Mouse (Mus musculus) forebrain, embryonic 15.5 days (tissue): Measurements from ENCODE around the gene Atxn10. TPM values are rescaled to one million over a fixed set of nuclear protein-coding genes. Genes with fewer than 3 reads are reported as not detected.
A peak's percentile ranks its signal among the peaks of the same experiment; 100 is the strongest.

ENCODE experiments used
- ATAC-seq: fragments of 200-750 bp; cut with Nextera tagmentation; replicated peaks from 2 replicates; pipeline ENCODE4 v1.8.0; 2017; ENCODE audit warnings: mild to moderate bottlenecking, moderate TSS enrichment, moderate library complexity
- H3K27ac ChIP-seq: fragments of 300-500 bp; sonication (generic); replicated peaks from 2 replicates; pipeline ENCODE4 v1.5.1; 2015; ENCODE audit warnings: mild to moderate bottlenecking, inconsistent platforms
- H3K27me3 ChIP-seq: fragments of 300-500 bp; sonication (generic); 2 replicates; pipeline ENCODE4 v1.6.1; 2015; ENCODE audit warnings: inconsistent platforms
- H3K36me3 ChIP-seq: fragments of 300-500 bp; sonication (generic); 2 replicates; pipeline ENCODE4 v1.6.1; 2015; ENCODE audit warnings: mild to moderate bottlenecking, inconsistent platforms
- H3K4me1 ChIP-seq: fragments of 300-500 bp; sonication (generic); 2 replicates; pipeline ENCODE4 v1.6.1; 2015; ENCODE audit warnings: inconsistent platforms
- H3K4me2 ChIP-seq: fragments of 300-500 bp; sonication (generic); replicated peaks from 2 replicates; pipeline ENCODE4 v1.6.1; 2015; ENCODE audit warnings: mild to moderate bottlenecking, inconsistent platforms
- H3K4me3 ChIP-seq: fragments of 300-500 bp; sonication (generic); 2 replicates; pipeline ENCODE4 v1.5.1; 2015; ENCODE audit warnings: mild to moderate bottlenecking, inconsistent platforms
- H3K9ac ChIP-seq: fragments of 300-500 bp; sonication (generic); replicated peaks from 2 replicates; pipeline ENCODE4 v1.6.1; 2015; ENCODE audit warnings: mild to moderate bottlenecking, inconsistent platforms
- H3K9me3 ChIP-seq: fragments of 300-500 bp; sonication (generic); 2 replicates; pipeline ENCODE4 v1.6.1; 2016; ENCODE audit warnings: inconsistent platforms
- WGBS: fragments of 180-500 bp; shearing (Covaris S2); methylation state at CpG from one replicate; pipeline ENCODE4 v1.1.7; 2015; ENCODE audit warnings: mixed read lengths; 5-methylcytosine and 5-hydroxymethylcytosine counted together
- polyA plus RNA-seq: library from polyadenylated mRNA; unstranded; fragments of >200 nt; fragmentation: Nextera tagmentation; extraction: Ambion mirVana; gene quantifications from 2 replicates; pipeline ENCODE4 v1.2.1, GENCODE M21; 2015

The Atxn10 gene
- 517 and 526 TPM in 2 replicates for polyA plus RNA-seq

DNA sequence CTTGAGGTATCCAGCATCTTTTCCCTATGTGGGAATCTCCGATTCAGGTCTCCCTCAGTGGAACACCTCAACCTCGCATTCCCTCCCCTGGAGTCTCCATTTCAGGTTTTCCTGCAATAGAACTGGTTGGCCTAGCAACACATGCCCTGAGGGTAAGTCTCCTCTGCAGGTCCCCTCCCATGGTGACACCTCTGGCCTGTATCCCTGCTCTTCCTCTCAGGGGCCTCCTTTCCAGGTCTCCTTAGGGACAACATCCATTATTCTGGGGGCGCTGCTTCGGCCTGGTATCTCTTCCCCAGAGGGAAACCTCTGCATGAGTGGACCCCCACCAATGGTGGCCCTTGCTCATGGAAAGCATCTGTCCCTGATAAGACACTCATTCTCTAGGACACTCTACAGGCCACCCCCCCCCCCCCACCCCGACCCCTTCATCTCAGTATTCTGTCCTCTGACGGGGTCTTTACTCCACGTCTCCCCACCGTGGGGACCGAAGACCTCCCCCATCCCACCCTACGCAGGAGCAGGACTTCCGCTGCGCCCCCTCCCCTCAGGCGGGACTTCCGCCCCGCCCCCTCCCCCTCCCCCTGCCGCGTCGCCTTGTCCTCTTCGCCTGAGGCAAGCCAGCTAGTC is at the start of gene Atxn10:
Gene Atxn10 (plus strand): TSS at position 575 of the 630 bp plus-strand sequence.
- no peak for ATAC-seq
- peak within 1 kb of the TSS; percentile 98 for H3K9ac ChIP-seq
- H3K4me1 ChIP-seq = peaks cover 30% of the 10 kb centered on the region
- no peaks in the 10 kb centered on the region for H3K9me3 ChIP-seq
- H3K27ac ChIP-seq = peak within 1 kb of the TSS; percentile 99
- WGBS = 7% methylated on average over 17 of the region's 19 CpGs
- H3K4me3 ChIP-seq = peak within 1 kb of the TSS; percentile 76
- H3K27me3 ChIP-seq = no peaks in the 10 kb centered on the region
- peak within 1 kb of the TSS; percentile 73 for H3K4me2 ChIP-seq
- no peaks in the 10 kb centered on the region for H3K36me3 ChIP-seq

DNA sequence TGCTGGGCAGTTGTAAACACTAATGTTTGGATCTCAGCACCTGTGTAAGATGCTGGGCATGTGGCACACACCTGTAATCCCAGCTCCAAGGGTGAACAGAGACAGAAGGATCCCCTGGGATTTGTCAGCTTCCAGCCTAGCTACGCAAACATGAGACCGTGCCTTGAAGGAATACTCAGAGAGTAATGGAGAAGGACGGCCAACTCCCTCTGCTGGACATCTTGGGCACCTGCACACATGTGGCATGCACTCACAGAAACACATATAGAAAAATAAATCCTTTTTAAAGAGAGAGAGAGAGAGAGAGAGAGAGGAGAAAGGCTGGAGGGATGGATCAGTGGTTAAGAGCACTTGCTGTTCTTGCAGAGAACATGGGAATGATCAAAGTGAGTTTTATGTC is 41.4 kb upstream of the Atxn10 start:
- H3K4me3 ChIP-seq = no peak overlapping the region
- no peaks in the 10 kb centered on the region for H3K27me3 ChIP-seq
- no peaks in the 10 kb centered on the region for H3K36me3 ChIP-seq
- WGBS = 88% methylated on average over 3 of the region's 3 CpGs
- H3K27ac ChIP-seq = no peak overlapping the region
- no peak for ATAC-seq
- no peak overlapping the region for H3K9ac ChIP-seq
- no peak overlapping the region for H3K4me2 ChIP-seq
- peaks cover 21% of the 10 kb centered on the region for H3K4me1 ChIP-seq
- H3K9me3 ChIP-seq = no peaks in the 10 kb centered on the region

DNA sequence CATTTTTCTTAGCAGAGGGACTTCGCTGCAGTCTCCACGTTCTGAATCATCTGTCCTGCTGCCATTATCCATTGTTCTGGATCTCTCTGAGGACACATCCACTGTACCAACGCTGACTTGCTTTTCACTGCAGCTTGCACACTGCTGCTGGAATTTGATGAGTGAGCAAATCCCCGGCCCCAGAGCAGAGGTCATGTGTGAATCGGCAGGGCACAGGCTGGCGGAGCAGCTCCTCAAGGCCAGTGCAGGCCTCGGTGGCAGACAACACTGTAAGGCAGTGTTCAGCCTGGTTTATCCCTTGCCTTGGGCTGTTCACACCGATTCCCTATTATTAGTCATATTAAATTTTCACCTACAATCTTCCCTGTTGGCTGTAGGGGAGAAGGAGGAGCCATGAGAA is 40.5 kb upstream of the Atxn10 start:
- ATAC-seq = no peak
- Histone ChIP-seq H3K4me1 (peaks cover 21% of the 10 kb centered on the region), H3K27me3 (no peaks in the 10 kb centered on the region)

DNA sequence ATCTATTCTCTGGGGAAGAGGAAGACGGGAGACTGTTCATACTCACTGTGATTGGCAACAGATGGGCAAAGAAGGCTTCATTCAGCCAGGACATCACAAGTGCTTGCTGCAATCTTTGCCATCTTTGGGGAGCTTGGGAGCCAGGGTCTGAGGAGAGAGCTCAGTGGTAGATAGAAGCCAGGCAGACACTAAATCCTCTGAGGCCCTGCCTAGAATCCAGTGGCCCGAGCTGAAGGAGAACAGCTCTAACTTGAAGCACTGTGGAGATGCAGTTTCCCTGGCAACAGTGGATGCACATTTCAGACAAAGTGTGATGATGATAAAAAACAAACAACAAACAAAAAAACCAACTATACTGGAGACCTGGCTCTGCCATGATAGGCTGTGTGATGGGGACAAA is 40.1 kb upstream of the Atxn10 start:
- peak overlapping the region; percentile 62 for H3K27ac ChIP-seq
- no peak for ATAC-seq
- peaks cover 21% of the 10 kb centered on the region for H3K4me1 ChIP-seq
- H3K4me3 ChIP-seq = no peak overlapping the region
- 40% methylated on average over 2 of the region's 2 CpGs for WGBS
- H3K9ac ChIP-seq = no peak overlapping the region
- H3K4me2 ChIP-seq = no peak overlapping the region
- H3K27me3 ChIP-seq = no peaks in the 10 kb centered on the region
- no peaks in the 10 kb centered on the region for H3K9me3 ChIP-seq
- no peaks in the 10 kb centered on the region for H3K36me3 ChIP-seq

More for the DNA sequence above, 40.5 kb upstream of the Atxn10 start:
- Histone ChIP-seq H3K36me3 (no peaks in the 10 kb centered on the region), H3K27ac (peak overlapping the region; percentile 62), H3K4me2 (no peak overlapping the region), H3K4me3 (no peak overlapping the region), H3K9ac (no peak overlapping the region), H3K9me3 (no peaks in the 10 kb centered on the region)
- WGBS = 73% methylated on average over 8 of the region's 8 CpGs

DNA sequence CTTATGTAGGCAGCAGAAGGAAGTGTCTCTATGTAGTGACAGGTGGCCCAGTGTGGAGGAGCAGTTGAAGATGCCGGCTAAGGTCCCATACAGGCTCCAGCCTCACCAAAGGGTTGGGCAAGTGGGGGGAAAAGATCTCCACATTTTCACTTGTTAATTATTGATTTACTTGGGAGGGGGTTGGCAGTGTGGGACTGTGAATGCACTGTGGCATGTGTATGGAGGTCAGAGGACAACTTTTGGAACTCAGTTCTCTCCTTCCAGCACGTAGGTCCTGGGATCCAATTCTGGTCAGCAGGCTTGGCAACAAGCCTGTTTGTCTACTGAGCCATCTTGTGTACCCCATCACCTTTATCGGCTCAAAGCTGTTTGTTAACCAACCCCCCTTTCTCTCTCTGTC is 39.5 kb upstream of the Atxn10 start:
- Histone ChIP-seq H3K27me3 (no peaks in the 10 kb centered on the region), H3K27ac (no peak overlapping the region), H3K36me3 (no peaks in the 10 kb centered on the region), H3K9ac (no peak overlapping the region), H3K4me2 (no peak overlapping the region), H3K4me1 (peaks cover 21% of the 10 kb centered on the region), H3K9me3 (no peaks in the 10 kb centered on the region), H3K4me3 (no peak overlapping the region)
- 68% methylated on average over 3 of the region's 3 CpGs for WGBS
- ATAC-seq = no peak

DNA sequence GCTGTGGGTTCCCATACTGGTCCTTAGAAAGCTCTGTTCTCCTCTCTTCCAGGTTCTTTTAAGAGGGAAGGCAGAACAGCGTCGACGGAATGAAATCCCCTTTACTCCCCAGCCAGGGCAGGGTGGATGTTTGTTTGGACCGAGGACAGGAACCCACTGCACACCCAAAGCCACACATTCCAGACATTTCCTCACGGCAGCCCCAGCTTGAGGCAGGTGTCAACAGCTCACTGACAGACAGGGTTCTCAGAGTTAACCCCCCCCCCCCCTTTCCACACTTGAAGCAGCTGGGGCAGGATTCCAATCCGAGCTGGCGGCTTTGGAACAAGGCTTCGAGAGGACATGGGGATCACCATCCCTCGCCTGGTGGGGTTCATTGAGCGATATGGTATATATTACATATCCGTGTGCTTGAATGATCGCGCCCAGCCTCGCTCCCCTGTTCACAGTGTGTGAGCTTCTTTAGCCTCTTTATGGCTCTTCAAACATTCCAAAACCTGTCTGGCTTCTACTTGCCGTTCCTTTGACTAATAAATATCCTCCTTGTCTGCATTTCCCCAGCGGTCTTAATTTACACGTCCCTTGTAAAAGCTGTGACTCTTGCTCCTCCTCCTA is 37.8 kb upstream of the Atxn10 start:
- WGBS = 56% methylated on average over 17 of the region's 17 CpGs

DNA sequence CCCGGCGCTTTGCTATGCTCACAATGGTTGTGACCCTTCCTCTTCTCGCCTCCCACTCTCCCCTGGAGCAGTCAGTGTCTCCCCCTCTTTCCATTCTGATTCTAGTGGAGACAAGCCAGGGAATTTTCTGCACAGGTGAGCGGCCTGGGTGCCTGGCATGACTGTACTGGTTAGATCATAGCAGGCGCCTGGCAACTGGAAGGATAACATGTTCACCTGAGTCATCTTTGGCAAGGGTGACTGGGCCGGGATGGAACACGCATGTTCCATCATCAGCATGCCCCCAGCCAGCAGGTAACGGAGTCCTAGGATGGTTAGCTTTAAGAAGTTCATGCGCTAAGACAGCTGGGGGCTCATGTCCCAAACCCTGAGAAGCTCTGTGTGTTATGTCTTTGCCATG is 37.1 kb upstream of the Atxn10 start:
- Histone ChIP-seq H3K4me3 (no peak overlapping the region), H3K4me1 (peaks cover 21% of the 10 kb centered on the region), H3K9ac (no peak overlapping the region), H3K27me3 (no peaks in the 10 kb centered on the region), H3K4me2 (no peak overlapping the region), H3K9me3 (no peaks in the 10 kb centered on the region), H3K27ac (no peak overlapping the region), H3K36me3 (no peaks in the 10 kb centered on the region)
- no peak for ATAC-seq
- WGBS = 91% methylated on average over 9 of the region's 9 CpGs

More for the DNA sequence above, 37.8 kb upstream of the Atxn10 start:
- Histone ChIP-seq H3K4me2 (no peak overlapping the region), H3K9me3 (no peaks in the 10 kb centered on the region), H3K4me1 (peaks cover 21% of the 10 kb centered on the region), H3K27me3 (no peaks in the 10 kb centered on the region), H3K4me3 (no peak overlapping the region), H3K27ac (no peak overlapping the region), H3K9ac (no peak overlapping the region), H3K36me3 (no peaks in the 10 kb centered on the region)
- no peak for ATAC-seq

DNA sequence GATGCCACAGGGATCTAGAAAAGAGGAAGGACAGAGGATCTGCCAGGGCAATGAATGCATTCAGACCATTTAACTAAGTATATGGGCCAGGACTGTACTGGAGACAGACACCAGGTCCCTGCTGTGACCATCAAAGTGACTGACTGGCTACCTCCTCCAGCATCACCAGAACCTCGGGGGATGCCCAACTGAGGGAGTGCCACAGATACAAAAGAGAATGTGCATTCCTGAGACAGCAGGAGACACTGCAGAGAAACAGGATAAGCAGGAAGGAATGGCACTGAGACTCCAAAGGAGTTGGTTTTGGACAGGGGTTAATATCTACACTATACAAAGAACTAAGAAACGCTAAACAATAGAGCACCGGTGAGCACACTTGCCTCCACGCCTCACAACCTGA is 32.8 kb upstream of the Atxn10 start:
- H3K27me3 ChIP-seq = no peaks in the 10 kb centered on the region
- H3K9me3 ChIP-seq = no peaks in the 10 kb centered on the region
- H3K27ac ChIP-seq = no peak overlapping the region
- peaks cover 3% of the 10 kb centered on the region for H3K4me1 ChIP-seq
- WGBS = 62% methylated on average over 4 of the region's 4 CpGs
- H3K36me3 ChIP-seq = no peaks in the 10 kb centered on the region
- H3K4me2 ChIP-seq = no peak overlapping the region
- H3K4me3 ChIP-seq = no peak overlapping the region
- H3K9ac ChIP-seq = no peak overlapping the region
- no peak for ATAC-seq

DNA sequence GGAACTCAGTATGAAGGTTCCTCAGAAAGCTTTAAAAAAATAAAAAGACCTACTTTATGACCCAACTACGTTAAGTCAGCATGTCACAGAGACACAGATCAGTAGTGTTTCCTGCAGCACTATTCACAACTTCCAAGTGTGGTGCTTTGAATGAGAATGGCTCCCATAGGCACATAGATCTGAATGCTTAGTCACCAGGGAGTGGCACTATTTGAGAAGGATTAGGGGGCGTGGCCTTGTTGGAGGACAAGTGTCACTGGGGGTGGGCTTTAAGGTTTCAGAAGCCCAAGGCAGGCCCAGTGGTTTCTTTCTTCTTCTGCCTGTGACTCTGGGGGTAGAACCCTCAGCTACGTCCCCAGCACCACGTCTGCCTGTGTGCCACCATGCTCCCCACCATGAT is 32.1 kb upstream of the Atxn10 start:
- H3K4me1 ChIP-seq = no peaks in the 10 kb centered on the region
- H3K9me3 ChIP-seq = no peaks in the 10 kb centered on the region
- no peak overlapping the region for H3K9ac ChIP-seq
- no peak overlapping the region for H3K27ac ChIP-seq
- ATAC-seq = no peak
- H3K36me3 ChIP-seq = no peaks in the 10 kb centered on the region
- WGBS = 90% methylated on average over 4 of the region's 4 CpGs
- no peaks in the 10 kb centered on the region for H3K27me3 ChIP-seq
- no peak overlapping the region for H3K4me3 ChIP-seq
- no peak overlapping the region for H3K4me2 ChIP-seq

DNA sequence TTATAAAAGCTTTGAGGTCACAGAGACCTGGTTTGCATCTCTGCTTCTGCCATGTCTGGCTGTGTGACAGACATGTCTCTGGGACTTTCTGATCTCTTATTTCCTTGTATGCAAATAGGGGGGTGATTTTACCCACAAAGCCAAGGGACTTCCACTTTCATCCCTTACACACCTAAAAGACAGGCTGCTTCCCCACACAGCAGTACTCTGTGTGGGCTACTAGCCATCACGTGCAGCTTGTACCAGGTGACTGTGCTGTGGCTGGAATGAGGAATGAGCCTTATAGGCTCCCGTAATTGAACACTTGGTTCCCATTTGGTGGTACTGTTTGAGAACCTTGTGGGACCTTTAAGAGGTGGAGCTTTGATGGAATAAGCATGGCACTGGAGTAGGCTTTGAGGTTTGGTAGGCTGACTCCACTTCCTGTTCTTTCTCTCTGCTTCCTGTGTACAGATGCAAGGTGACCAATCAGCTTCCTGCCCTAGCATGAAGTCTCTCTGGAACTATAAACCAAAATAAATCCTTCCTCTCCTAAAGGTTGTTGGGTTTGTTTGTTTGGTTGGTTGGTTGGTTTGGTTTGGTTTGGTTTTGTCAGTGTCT is 28.9 kb upstream of the Atxn10 start:
- Histone ChIP-seq H3K9me3 (no peaks in the 10 kb centered on the region), H3K36me3 (no peaks in the 10 kb centered on the region), H3K27me3 (no peaks in the 10 kb centered on the region), H3K9ac (no peak overlapping the region), H3K4me2 (no peak overlapping the region), H3K27ac (no peak overlapping the region), H3K4me3 (no peak overlapping the region), H3K4me1 (no peaks in the 10 kb centered on the region)
- ATAC-seq = no peak
- 89% methylated on average over 2 of the region's 2 CpGs for WGBS

DNA sequence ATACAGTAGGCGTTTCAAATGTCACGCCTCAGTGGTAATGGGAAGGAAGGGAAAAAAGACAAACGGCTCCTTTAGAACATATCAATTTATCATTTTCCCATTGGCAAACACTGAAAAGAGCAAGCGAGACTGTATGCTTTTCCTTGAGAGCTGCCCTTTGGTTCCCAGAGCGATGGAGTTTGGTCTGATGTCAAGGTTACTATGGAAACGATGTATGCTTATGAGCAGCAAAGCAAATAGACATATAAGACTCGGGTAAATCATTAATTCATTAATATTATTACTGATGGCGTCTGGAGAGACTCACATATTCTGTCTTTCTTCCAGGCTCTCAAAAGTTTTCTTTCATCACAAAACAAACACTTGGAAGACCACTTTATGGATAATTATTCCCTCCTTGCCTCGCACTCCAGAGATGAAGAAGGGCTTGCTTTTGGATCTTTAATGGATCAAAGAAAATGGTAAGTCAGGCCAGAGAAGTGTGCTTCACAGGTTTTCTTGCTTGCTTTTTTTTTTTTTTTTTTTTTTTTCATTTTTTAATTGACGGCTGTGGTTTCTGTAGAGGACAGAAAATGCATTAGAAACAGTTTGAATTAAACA is 24.9 kb upstream of the Atxn10 start:
- H3K4me2 ChIP-seq = no peak overlapping the region
- H3K27ac ChIP-seq = no peak overlapping the region
- no peak for ATAC-seq
- no peaks in the 10 kb centered on the region for H3K9me3 ChIP-seq
- peaks cover 10% of the 10 kb centered on the region for H3K4me1 ChIP-seq
- H3K36me3 ChIP-seq = no peaks in the 10 kb centered on the region
- no peak overlapping the region for H3K4me3 ChIP-seq
- no peak overlapping the region for H3K9ac ChIP-seq
- H3K27me3 ChIP-seq = no peaks in the 10 kb centered on the region
- WGBS = 69% methylated on average over 10 of the region's 10 CpGs

DNA sequence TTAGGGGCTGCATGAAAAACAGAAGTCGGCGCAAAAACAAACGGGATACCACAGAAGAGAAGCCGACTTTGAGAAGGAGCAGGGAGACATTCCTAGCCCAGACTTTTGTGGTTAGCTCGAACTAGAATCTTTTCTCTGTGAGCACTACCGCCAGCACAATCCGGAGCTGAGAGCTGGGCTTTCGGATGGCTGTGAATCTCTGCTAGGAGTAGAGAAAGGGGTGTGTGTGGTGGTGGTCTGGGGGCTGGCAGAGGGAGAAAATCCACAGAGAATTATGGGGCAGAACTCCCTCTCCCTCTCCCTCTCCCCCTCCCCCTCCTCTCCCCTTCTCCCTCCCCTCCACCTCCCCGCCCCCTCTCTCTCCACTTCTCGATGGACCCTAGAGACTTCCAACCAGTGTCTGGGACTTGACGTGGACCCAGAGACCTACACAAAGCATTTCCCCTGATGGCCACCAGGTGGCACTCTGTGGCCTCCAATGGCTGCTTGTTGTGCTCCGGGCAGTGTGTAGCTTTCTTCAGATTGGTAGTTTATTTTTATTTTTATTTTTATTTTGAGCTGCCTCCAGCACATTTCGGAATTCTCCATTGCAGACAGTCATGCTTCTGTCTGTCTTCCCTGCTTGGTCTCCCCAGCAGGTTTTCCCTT is 20.5 kb upstream of the Atxn10 start:
- no peaks in the 10 kb centered on the region for H3K36me3 ChIP-seq
- no peak overlapping the region for H3K9ac ChIP-seq
- no peak overlapping the region for H3K4me3 ChIP-seq
- peaks cover 10% of the 10 kb centered on the region for H3K4me1 ChIP-seq
- H3K4me2 ChIP-seq = no peak overlapping the region
- H3K27me3 ChIP-seq = no peaks in the 10 kb centered on the region
- peak; percentile 81 for ATAC-seq
- 30% methylated on average over 12 of the region's 13 CpGs for WGBS
- no peaks in the 10 kb centered on the region for H3K9me3 ChIP-seq
- no peak overlapping the region for H3K27ac ChIP-seq
